In the genomic region with DNA sequence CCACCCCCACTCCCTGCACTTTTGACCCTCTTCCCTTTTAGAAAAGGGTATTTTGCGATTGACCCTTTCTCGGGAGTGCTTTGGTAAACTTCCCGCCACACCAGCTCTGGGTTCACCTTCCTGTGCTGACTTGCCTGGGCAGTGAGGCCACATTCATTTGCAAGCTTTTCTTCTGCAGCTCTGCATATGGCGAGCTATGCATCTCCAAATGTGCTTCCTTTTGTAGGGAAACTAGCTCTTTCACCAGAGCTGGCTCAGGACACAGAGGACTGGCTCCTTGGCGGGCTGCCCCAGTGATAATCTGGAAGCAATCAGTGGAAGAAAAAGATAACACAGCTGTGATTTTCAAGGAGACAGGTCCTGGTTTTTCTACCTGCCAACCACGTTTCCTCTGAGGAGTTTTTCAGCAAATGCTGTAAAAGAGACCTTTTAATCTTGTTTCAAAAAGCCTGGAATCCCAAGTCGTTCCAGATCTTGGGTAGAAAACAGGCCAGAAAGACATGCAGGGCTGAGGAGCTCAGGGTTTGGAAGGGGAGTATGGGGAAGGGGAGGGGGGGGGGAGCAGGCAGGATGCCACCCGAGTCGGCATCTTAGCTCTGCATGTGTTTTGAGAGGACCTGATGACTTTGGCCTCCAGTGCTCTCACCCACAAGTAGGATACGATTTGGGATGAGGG, we compare ENCODE assay signal across 8 mouse cellular contexts.
DNase-seq lines count a peak whose midpoint lies in the region; ATAC-seq and TF ChIP-seq lines count a peak whose summit lies in the region.

No protein-coding gene starts in this region.

- H3K4me2 ChIP-seq in hindbrain, postnatal 0 days (ENCODE audit: low read depth, low read length) = no peak overlapping the region
- H3K4me2 ChIP-seq in hindbrain, embryonic 11.5 days (replicated peaks; ENCODE audit: low read depth, low read length) = no peak overlapping the region
- no peak overlapping the region for H3K4me2 ChIP-seq in embryonic facial prominence, embryonic 15.5 days (replicated peaks)

- H3K27me3 ChIP-seq in hindbrain, postnatal 0 days (ENCODE audit: insufficient read depth, low read length) = no peaks in the 10 kb centered on the region
- no peaks in the 10 kb centered on the region for H3K27me3 ChIP-seq in hindbrain, embryonic 11.5 days (ENCODE audit: control insufficient read depth, insufficient read depth, low read length)
- H3K27me3 ChIP-seq in embryonic facial prominence, embryonic 15.5 days = no peaks in the 10 kb centered on the region

- H3K9me3 ChIP-seq in hindbrain, postnatal 0 days (ENCODE audit: low read length) = no peaks in the 10 kb centered on the region
- no peaks in the 10 kb centered on the region for H3K9me3 ChIP-seq in hindbrain, embryonic 11.5 days (ENCODE audit: control insufficient read depth, low read length)
- H3K9me3 ChIP-seq in embryonic facial prominence, embryonic 15.5 days (replicated peaks) = no peaks in the 10 kb centered on the region

- H3K4me3 ChIP-seq in hindbrain, postnatal 0 days (ENCODE audit: low read length) = no peak overlapping the region
- H3K4me3 ChIP-seq in hindbrain, embryonic 11.5 days (ENCODE audit: low read depth, low read length) = no peak overlapping the region
- no peak overlapping the region for H3K4me3 ChIP-seq in embryonic facial prominence, embryonic 15.5 days (replicated peaks)

- peaks cover 11% of the 10 kb centered on the region; the same call in 1 of the 2 replicates for H3K4me1 ChIP-seq in hindbrain, postnatal 0 days (ENCODE audit: insufficient read depth, low read length)
- H3K4me1 ChIP-seq in hindbrain, embryonic 11.5 days (replicated peaks; ENCODE audit: control insufficient read depth, insufficient read depth, low read length) = no peaks in the 10 kb centered on the region
- peaks cover 15% of the 10 kb centered on the region for H3K4me1 ChIP-seq in embryonic facial prominence, embryonic 15.5 days

- DNase-seq in hindbrain, postnatal 0 days (ENCODE audit: low spot score) = peak; percentile 26
- no peak for DNase-seq in hindbrain, embryonic 11.5 days (ENCODE audit: low spot score)
- peak; percentile 56 for DNase-seq in urinary bladder, postnatal 14 days (ENCODE audit: low spot score)
- no peak for DNase-seq in urinary bladder, postnatal 10 days (ENCODE audit: low spot score)
- no peak for DNase-seq in frontal cortex, adult 2 months (ENCODE audit: extremely low spot score in 1 of 2, low spot score in 1 of 2)
- DNase-seq in kidney, adult 18-20 months = no peak

- WGBS in hindbrain, postnatal 0 days = 18% methylated on average over 10 of the region's 10 CpGs
- 13% methylated on average over 10 of the region's 10 CpGs for WGBS in hindbrain, embryonic 11.5 days
- 10% methylated on average over 10 of the region's 10 CpGs for WGBS in embryonic facial prominence, embryonic 15.5 days

- ATAC-seq in hindbrain, postnatal 0 days = no peak
- no peak for ATAC-seq in hindbrain, embryonic 11.5 days (ENCODE audit: low FRiP score)
- no peak for ATAC-seq in embryonic facial prominence, embryonic 15.5 days (ENCODE audit: insufficient number of reproducible peaks, low FRiP score, low TSS enrichment, low read depth)
- ATAC-seq in megakaryocyte progenitor cell, adult 5-6 weeks (replicated peaks; ENCODE audit: poor library complexity) = no peak

- H3K9ac ChIP-seq in hindbrain, postnatal 0 days (replicated peaks; ENCODE audit: low read length) = no peak overlapping the region
- no peak overlapping the region for H3K9ac ChIP-seq in hindbrain, embryonic 11.5 days (ENCODE audit: low read depth, low read length)
- no peak overlapping the region for H3K9ac ChIP-seq in embryonic facial prominence, embryonic 15.5 days

- no peaks in the 10 kb centered on the region for H3K36me3 ChIP-seq in hindbrain, postnatal 0 days (ENCODE audit: insufficient read depth, low read length)
- H3K36me3 ChIP-seq in hindbrain, embryonic 11.5 days (ENCODE audit: control insufficient read depth, insufficient read depth, low read length) = no peaks in the 10 kb centered on the region
- H3K36me3 ChIP-seq in embryonic facial prominence, embryonic 15.5 days = no peaks in the 10 kb centered on the region

- TF ChIP-seq CTCF in hindbrain, postnatal 0 days (IDR thresholded peaks at IDR 0.05; ENCODE audit: low read depth) = no peak

- 0 out of 2 replicates have a peak overlapping the region, but pooled peaks have one; percentile 2 for H3K27ac ChIP-seq in hindbrain, postnatal 0 days
- no peak overlapping the region for H3K27ac ChIP-seq in hindbrain, embryonic 11.5 days (ENCODE audit: low read depth, low read length)
- peak overlapping the region; percentile 51; the same call in 1 of the 2 replicates for H3K27ac ChIP-seq in embryonic facial prominence, embryonic 15.5 days (replicated peaks)

Comparison
In these comparisons a context has a peak if more than half of its experiments do, and no peak if none do; other contexts are left out.
1. DNase-seq: peak in hindbrain, postnatal 0 days (single experiment) and urinary bladder, postnatal 14 days (single experiment); none in hindbrain, embryonic 11.5 days (single experiment), urinary bladder, postnatal 10 days (single experiment), frontal cortex, adult 2 months (0 of 2) and kidney, adult 18-20 months (single experiment).